Mouse (Mus musculus): ENCODE measurements around the gene BC030500. TPM values are rescaled to one million over a fixed set of nuclear protein-coding genes. Genes with fewer than 3 reads are reported as not detected.

The BC030500 gene
- polyA plus RNA-seq, 1 experiment from 2014 or later = 3.4 TPM

DNA sequence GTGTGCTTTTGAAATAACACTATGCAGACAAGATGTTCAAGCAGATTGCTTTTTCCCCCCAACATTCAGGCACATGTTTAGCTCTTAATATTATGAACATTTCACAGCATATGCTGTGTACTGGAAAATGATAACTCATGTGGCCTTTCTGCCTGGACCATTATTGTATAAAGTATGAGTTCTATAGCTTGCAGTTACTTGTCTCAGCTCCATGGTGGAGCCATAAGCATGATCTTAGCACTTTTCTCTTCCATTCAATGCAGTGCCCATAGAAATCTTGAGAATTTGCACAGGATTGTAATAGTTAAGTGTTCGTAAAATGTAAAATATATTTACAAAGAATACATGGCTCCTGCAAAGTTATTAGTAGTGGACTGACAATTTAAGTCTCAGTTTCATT, 19.5 kb downstream of the BC030500 start:
- Histone ChIP-seq H3K36me3 (ENCODE audit: control insufficient read depth, insufficient read depth, low read length) (no peaks in the 10 kb centered on the region), H3K9me3 (ENCODE audit: control insufficient read depth, low read length) (no peaks in the 10 kb centered on the region), H3K4me2 (replicated peaks; ENCODE audit: low read depth, low read length) (no peak overlapping the region), H3K27ac (ENCODE audit: low read depth, low read length) (no peak overlapping the region), H3K4me3 (ENCODE audit: low read length) (no peak overlapping the region), H3K4me1 (ENCODE audit: control insufficient read depth, insufficient read depth, low read length) (no peaks in the 10 kb centered on the region), H3K9ac (ENCODE audit: low read depth, low read length) (no peak overlapping the region), H3K27me3 (ENCODE audit: control insufficient read depth, insufficient read depth, low read length) (no peaks in the 10 kb centered on the region)
- ATAC-seq (ENCODE audit: low FRiP score, low TSS enrichment) = no peak
- 69% methylated on average over 1 of the region's 1 CpGs for WGBS

GRCm38 (mm10) chr8:58943773-58944172, 32.2 kb downstream of the BC030500 start:
- Histone ChIP-seq H3K4me3 (ENCODE audit: low read length) (no peak overlapping the region), H3K27me3 (ENCODE audit: control insufficient read depth, insufficient read depth, low read length) (no peaks in the 10 kb centered on the region), H3K4me1 (ENCODE audit: control insufficient read depth, insufficient read depth, low read length) (no peaks in the 10 kb centered on the region), H3K9ac (ENCODE audit: low read depth, low read length) (no peak overlapping the region), H3K27ac (ENCODE audit: low read depth, low read length) (no peak overlapping the region), H3K9me3 (ENCODE audit: control insufficient read depth, low read length) (no peaks in the 10 kb centered on the region), H3K36me3 (ENCODE audit: control insufficient read depth, insufficient read depth, low read length) (no peaks in the 10 kb centered on the region), H3K4me2 (replicated peaks; ENCODE audit: low read depth, low read length) (no peak overlapping the region)
- ATAC-seq (ENCODE audit: low FRiP score, low TSS enrichment) = no peak
- 92% methylated on average over 4 of the region's 4 CpGs for whole genome bisulfite sequencing

- no peak overlapping the region for H3K9ac ChIP-seq (ENCODE audit: low read depth, low read length)
- no peaks in the 10 kb centered on the region for H3K27me3 ChIP-seq (ENCODE audit: control insufficient read depth, insufficient read depth, low read length)
- ATAC-seq (ENCODE audit: low FRiP score, low TSS enrichment) = no peak
- no peak overlapping the region for H3K27ac ChIP-seq (ENCODE audit: low read depth, low read length)
- 79% methylated on average over 5 of the region's 5 CpGs for WGBS
- H3K4me3 ChIP-seq (ENCODE audit: low read length) = no peak overlapping the region
- H3K4me1 ChIP-seq (ENCODE audit: control insufficient read depth, insufficient read depth, low read length) = no peaks in the 10 kb centered on the region
- H3K9me3 ChIP-seq (ENCODE audit: control insufficient read depth, low read length) = no peaks in the 10 kb centered on the region
- H3K4me2 ChIP-seq (replicated peaks; ENCODE audit: low read depth, low read length) = no peak overlapping the region
- no peaks in the 10 kb centered on the region for H3K36me3 ChIP-seq (ENCODE audit: control insufficient read depth, insufficient read depth, low read length)
Measured at GRCm38 (mm10) chr8:58957195-58957739, 45.7 kb downstream of the BC030500 start.

Other genes with a start within 250 kb of the BC030500 start
- 1.1 and 2.1 TPM in 2 replicates for gene Galntl6, start 885 bp downstream of the BC030500 start, polyA plus RNA-seq (2014; fragmentation: Nextera tagmentation; extraction: Ambion mirVana)